Mouse (Mus musculus) embryonic facial prominence, embryonic 14.5 days (tissue): ENCODE measurements at regions not wholly inside any gene's neighbourhood (a gene's known extent, or its start where the extent isn't known, plus 50 kb on each side); places are given as distances from the start of the nearest gene placed in this dataset.
A peak's percentile ranks its signal among the peaks of the same experiment; 100 is the strongest.

Source experiments
- ATAC-seq: fragments of 200-750 bp; cut with Nextera tagmentation; 2 replicates; pipeline ENCODE4 v1.8.0; 2017; ENCODE audit warnings: low read depth, moderate number of reproducible peaks, moderate TSS enrichment
- DNase-seq: peaks from one replicate; pipeline ENCODE4 v3.0.0-alpha.2; 2015; ENCODE audit warnings: low spot score
- H3K27ac ChIP-seq: fragments of 300-500 bp; sonication (generic); replicated peaks from 2 replicates; pipeline ENCODE4 v1.5.1; 2014; ENCODE audit warnings: low read depth, mild to moderate bottlenecking, low read length, moderate library complexity
- H3K27me3 ChIP-seq: fragments of 300-500 bp; sonication (generic); replicated peaks from 2 replicates; pipeline ENCODE4 v1.6.1; 2014; ENCODE audit warnings: low read length; ENCODE audit not compliant: control insufficient read depth, insufficient read depth
- H3K36me3 ChIP-seq: fragments of 300-500 bp; sonication (generic); 2 replicates; pipeline ENCODE4 v1.6.1; 2014; ENCODE audit warnings: low read length, mixed read lengths; ENCODE audit not compliant: control insufficient read depth, insufficient read depth
- H3K4me1 ChIP-seq: fragments of 300-500 bp; sonication (generic); 2 replicates; pipeline ENCODE4 v1.6.1; 2014; ENCODE audit warnings: antibody characterized with exemption, low read length; ENCODE audit not compliant: control insufficient read depth, insufficient read depth
- H3K4me2 ChIP-seq: fragments of 300-500 bp; sonication (generic); 2 replicates; pipeline ENCODE4 v1.6.1; 2014; ENCODE audit warnings: low read depth, mild to moderate bottlenecking, low read length, moderate library complexity, mixed read lengths
- H3K4me3 ChIP-seq: fragments of 300-500 bp; sonication (generic); 2 replicates; pipeline ENCODE4 v1.5.1; 2014; ENCODE audit warnings: low read depth, mild to moderate bottlenecking, low read length
- H3K9ac ChIP-seq: fragments of 300-500 bp; sonication (generic); 2 replicates; pipeline ENCODE4 v1.6.1; 2014; ENCODE audit warnings: low read depth, mild to moderate bottlenecking, low read length, moderate library complexity, mixed read lengths
- H3K9me3 ChIP-seq: fragments of 300-500 bp; sonication (generic); 2 replicates; pipeline ENCODE4 v1.6.1; 2016; ENCODE audit warnings: low read length; ENCODE audit not compliant: control insufficient read depth
- WGBS: fragments of 180-500 bp; shearing (Covaris S2); extraction: QIAGEN DNeasy Blood & Tissue Kit; methylation state at CpG from one replicate; pipeline ENCODE4 v1.1.7; 2014; 5-methylcytosine and 5-hydroxymethylcytosine counted together

- Histone ChIP-seq H3K4me1 (no peaks in the 10 kb centered on the region), H3K27me3 (no peaks in the 10 kb centered on the region), H3K4me3 (no peak overlapping the region), H3K4me2 (no peak overlapping the region), H3K36me3 (no peaks in the 10 kb centered on the region), H3K9me3 (no peaks in the 10 kb centered on the region), H3K9ac (no peak overlapping the region), H3K27ac (no peak overlapping the region)
- DNase-seq = no peak
- WGBS = 52% methylated on average over 1 of the region's 1 CpGs
- no peak for ATAC-seq
Observed at GRCm38 (mm10) chr11:24727404-24727803, 649.5 kb downstream of the Bcl11a start.

DNA sequence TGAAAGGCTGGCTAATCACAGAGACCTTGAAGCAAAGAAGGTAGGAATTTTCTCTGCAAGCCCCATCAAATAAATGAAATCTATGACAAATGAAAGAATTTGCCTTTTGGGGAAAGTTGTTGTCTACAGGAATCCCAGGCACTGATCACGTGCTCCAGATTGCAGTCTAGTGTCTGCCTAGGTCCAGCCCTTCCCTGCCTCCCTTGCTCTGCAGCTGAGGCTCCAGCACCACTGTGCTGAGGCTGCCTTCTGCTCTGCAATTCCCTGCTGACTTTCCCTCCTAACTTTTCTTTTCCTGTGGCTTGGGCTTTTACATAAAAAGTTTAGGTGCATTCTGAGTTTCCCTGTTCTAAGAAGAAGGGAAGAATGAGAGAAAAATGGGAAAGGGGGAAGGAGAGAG is 653.6 kb downstream of the Bcl11a start:
- ATAC-seq = no peak
- Histone ChIP-seq H3K9me3 (no peaks in the 10 kb centered on the region), H3K9ac (no peak overlapping the region), H3K4me1 (no peaks in the 10 kb centered on the region), H3K27ac (no peak overlapping the region), H3K36me3 (no peaks in the 10 kb centered on the region), H3K4me2 (no peak overlapping the region), H3K27me3 (no peaks in the 10 kb centered on the region), H3K4me3 (no peak overlapping the region)
- DNase-seq = peak; percentile 32
- WGBS = 11% methylated on average over 1 of the region's 1 CpGs

DNA sequence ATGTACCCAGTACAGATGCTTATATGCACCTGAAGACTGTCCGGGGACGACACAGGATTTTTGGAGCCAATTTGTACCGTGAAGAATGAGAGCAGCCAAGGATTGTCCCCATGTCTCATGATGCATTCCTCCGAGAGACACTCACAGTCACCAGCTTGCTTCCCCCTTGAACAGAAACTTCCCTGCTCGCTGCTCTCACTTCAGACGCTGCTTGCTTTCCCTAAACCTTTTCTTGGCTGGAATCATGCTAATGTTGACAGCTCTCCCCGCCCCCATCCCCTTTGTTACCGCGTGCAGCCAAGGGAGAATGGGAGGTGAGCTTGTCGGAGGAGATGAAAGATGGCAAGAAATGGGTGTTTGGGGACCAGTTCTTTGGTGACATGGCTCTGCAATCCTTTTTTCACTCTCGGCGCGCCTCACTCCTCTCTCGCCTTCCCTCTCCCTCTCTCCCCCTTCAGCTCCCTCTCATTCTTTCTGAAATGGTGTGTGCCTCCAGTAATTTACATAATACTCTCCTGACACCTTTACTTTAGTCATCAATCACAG is 661.9 kb downstream of the Bcl11a start:
- H3K4me3 ChIP-seq = peak overlapping the region; percentile 31
- WGBS = 6% methylated on average over 14 of the region's 14 CpGs
- peak; percentile 41; the same call in 1 of the 2 replicates for ATAC-seq
- H3K27ac ChIP-seq = no peak overlapping the region
- H3K9ac ChIP-seq = peak overlapping the region; percentile 47; the same call in 1 of the 2 replicates
- peaks cover 8% of the 10 kb centered on the region; the same call in 1 of the 2 replicates for H3K4me1 ChIP-seq
- DNase-seq = peak; percentile 55
- H3K4me2 ChIP-seq = peak overlapping the region; percentile 53
- H3K9me3 ChIP-seq = no peaks in the 10 kb centered on the region
- H3K36me3 ChIP-seq = no peaks in the 10 kb centered on the region
- H3K27me3 ChIP-seq = no peaks in the 10 kb centered on the region

GRCm38 (mm10) chr11:24740466-24740865 is 662.6 kb downstream of the Bcl11a start:
- WGBS = 74% methylated on average over 2 of the region's 2 CpGs
- Histone ChIP-seq H3K4me1 (peaks cover 8% of the 10 kb centered on the region; the same call in 1 of the 2 replicates), H3K9me3 (no peaks in the 10 kb centered on the region), H3K9ac (no peak overlapping the region), H3K27ac (no peak overlapping the region), H3K36me3 (no peaks in the 10 kb centered on the region), H3K4me3 (no peak overlapping the region), H3K27me3 (no peaks in the 10 kb centered on the region), H3K4me2 (no peak overlapping the region)
- ATAC-seq (no peak), DNase-seq (no peak)

DNA sequence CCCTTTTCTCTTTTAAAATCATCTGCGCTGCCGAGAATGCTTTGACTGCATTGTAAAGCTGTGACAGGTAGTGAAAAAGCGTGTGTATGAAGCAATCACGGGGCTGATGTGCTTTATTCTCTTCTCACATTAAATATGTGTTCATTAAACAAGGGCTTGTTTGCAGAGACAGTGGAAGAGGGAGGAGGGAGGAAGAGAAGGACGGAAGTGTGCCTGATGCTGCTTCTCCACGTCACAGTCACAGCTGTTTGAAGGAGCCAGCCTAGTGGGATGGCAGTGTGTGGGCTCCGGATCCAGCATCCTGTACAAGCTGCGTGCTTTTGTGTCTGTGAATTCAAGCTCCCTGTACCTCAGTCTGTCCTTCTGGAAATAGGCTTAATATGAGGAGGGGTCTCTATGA is 664.7 kb downstream of the Bcl11a start:
- no peak for DNase-seq
- Histone ChIP-seq H3K4me3 (no peak overlapping the region), H3K4me2 (no peak overlapping the region), H3K9ac (no peak overlapping the region), H3K4me1 (peaks cover 8% of the 10 kb centered on the region; the same call in 1 of the 2 replicates), H3K27me3 (no peaks in the 10 kb centered on the region), H3K9me3 (no peaks in the 10 kb centered on the region), H3K36me3 (no peaks in the 10 kb centered on the region), H3K27ac (no peak overlapping the region)
- no peak for ATAC-seq
- 64% methylated on average over 8 of the region's 8 CpGs for WGBS

DNA sequence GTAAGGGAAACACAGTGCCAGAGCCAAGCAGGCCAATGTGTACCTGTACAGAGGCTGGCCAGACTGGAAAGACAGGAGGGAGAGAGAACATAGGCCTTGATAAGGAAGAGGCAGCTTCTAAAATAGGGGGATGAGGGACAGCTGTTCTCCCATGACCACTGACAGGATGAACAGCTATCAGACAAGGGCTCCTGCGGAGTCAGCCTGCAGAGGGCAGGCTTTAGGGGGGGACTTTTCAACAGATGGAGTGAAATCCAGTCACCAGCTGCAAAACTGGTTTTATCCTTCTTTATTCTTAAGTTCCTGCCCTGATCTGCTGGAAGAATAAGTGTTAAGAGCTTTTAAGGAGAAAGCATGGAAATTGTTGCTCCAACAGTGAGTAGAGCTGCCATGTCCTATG is 665.6 kb downstream of the Bcl11a start:
- no peak overlapping the region for H3K27ac ChIP-seq
- peaks cover 8% of the 10 kb centered on the region; the same call in 1 of the 2 replicates for H3K4me1 ChIP-seq
- no peaks in the 10 kb centered on the region for H3K36me3 ChIP-seq
- H3K27me3 ChIP-seq = no peaks in the 10 kb centered on the region
- H3K4me2 ChIP-seq = no peak overlapping the region
- DNase-seq (no peak), ATAC-seq (no peak)
- no peaks in the 10 kb centered on the region for H3K9me3 ChIP-seq
- H3K4me3 ChIP-seq = no peak overlapping the region
- WGBS = 30% methylated on average over 1 of the region's 1 CpGs
- no peak overlapping the region for H3K9ac ChIP-seq

DNA sequence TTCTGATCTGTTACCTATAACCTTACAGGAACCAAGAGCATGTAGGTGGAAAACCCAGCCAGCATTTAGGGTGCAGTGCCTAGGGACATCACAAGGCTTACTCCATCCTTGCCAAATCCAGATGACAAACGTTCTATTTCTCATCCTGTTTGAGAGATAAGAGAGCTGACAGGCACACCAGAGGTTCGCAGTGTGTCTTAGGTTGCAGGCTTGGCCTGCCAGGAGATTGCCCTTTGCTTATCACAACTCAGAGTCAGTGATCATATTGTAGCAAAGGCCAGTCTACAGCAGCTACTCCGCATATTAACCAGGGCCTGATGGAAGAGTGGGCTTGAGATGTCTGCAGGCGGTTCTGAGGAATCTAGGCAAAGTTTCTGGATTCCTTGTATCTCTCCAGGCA is 668.0 kb downstream of the Bcl11a start:
- DNase-seq = no peak
- H3K4me3 ChIP-seq = no peak overlapping the region
- no peak overlapping the region for H3K4me2 ChIP-seq
- no peak overlapping the region for H3K9ac ChIP-seq
- H3K27me3 ChIP-seq = no peaks in the 10 kb centered on the region
- peaks cover 8% of the 10 kb centered on the region; the same call in 1 of the 2 replicates for H3K4me1 ChIP-seq
- no peaks in the 10 kb centered on the region for H3K36me3 ChIP-seq
- no peak for ATAC-seq
- no peak overlapping the region for H3K27ac ChIP-seq
- H3K9me3 ChIP-seq = no peaks in the 10 kb centered on the region
- WGBS = 73% methylated on average over 4 of the region's 4 CpGs

- no peak overlapping the region for H3K9ac ChIP-seq
- ATAC-seq = no peak
- H3K4me2 ChIP-seq = no peak overlapping the region
- H3K27ac ChIP-seq = no peak overlapping the region
- no peaks in the 10 kb centered on the region for H3K4me1 ChIP-seq
- no peaks in the 10 kb centered on the region for H3K27me3 ChIP-seq
- H3K4me3 ChIP-seq = no peak overlapping the region
- 53% methylated on average over 7 of the region's 7 CpGs for WGBS
- DNase-seq = no peak
- no peaks in the 10 kb centered on the region for H3K9me3 ChIP-seq
- H3K36me3 ChIP-seq = no peaks in the 10 kb centered on the region
Observed at GRCm38 (mm10) chr11:24750144-24750779, 672.4 kb downstream of the Bcl11a start.

GRCm38 (mm10) chr11:24758130-24758529 is 680.3 kb downstream of the Bcl11a start:
- Histone ChIP-seq H3K4me2 (no peak overlapping the region), H3K36me3 (no peaks in the 10 kb centered on the region), H3K27me3 (no peaks in the 10 kb centered on the region), H3K4me1 (no peaks in the 10 kb centered on the region), H3K27ac (no peak overlapping the region), H3K9ac (no peak overlapping the region), H3K9me3 (no peaks in the 10 kb centered on the region), H3K4me3 (no peak overlapping the region)
- no peak for ATAC-seq
- no peak for DNase-seq
